Mouse (Mus musculus) myocyte (in vitro differentiated cells): Measurements from ENCODE around the gene Svs6. TPM values are rescaled to one million over a fixed set of nuclear protein-coding genes. Genes with fewer than 3 reads are reported as not detected.
"Not testable (repeated sequence)": the region's sequence is repeated elsewhere in the genome, so short reads cannot be mapped to it uniquely, and the experiment has no call there.

Experiments
- H3K27me3 ChIP-seq: one replicate; pipeline ENCODE4 v1.6.1; 2011; ENCODE audit not compliant: control insufficient read depth, insufficient read depth, insufficient read length
- H3K36me3 ChIP-seq: one replicate; pipeline ENCODE4 v1.6.1; 2011; ENCODE audit not compliant: control insufficient read depth, insufficient read depth
- H3K4me2 ChIP-seq: one replicate; pipeline ENCODE4 v1.6.1; 2011; ENCODE audit warnings: low read depth, control low read depth
- H3K4me3 ChIP-seq: one replicate; pipeline ENCODE4 v1.5.1; 2011; ENCODE audit warnings: mild to moderate bottlenecking, control low read depth, moderate library complexity
- H3K79me2 ChIP-seq: one replicate; pipeline ENCODE4 v1.6.1; 2011; ENCODE audit not compliant: control insufficient read depth, insufficient read depth
- H3ac ChIP-seq: one replicate; pipeline ENCODE4 v1.6.1; 2011; ENCODE audit not compliant: control insufficient read depth, insufficient read length
- CEBPB ChIP-seq: IDR thresholded peaks from 2 replicates; pipeline ENCODE4 v1.6.1; 2011; ENCODE audit warnings: mild to moderate bottlenecking, moderate library complexity; ENCODE audit not compliant: poor library complexity, insufficient read depth, severe bottlenecking
- E2F4 ChIP-seq: IDR thresholded peaks from one replicate; pipeline ENCODE4 v1.6.1; 2011; ENCODE audit warnings: mild to moderate bottlenecking, control low read depth, moderate library complexity; ENCODE audit not compliant: insufficient read depth
- MAX ChIP-seq: IDR thresholded peaks from one replicate; pipeline ENCODE4 v1.6.1; 2011; ENCODE audit warnings: low read depth, mild to moderate bottlenecking, control low read depth
- MYOD1 ChIP-seq, 3 experiments: IDR thresholded peaks; one replicate each; pipeline ENCODE4 v1.6.1; 2011; ENCODE audit warnings: control low read depth in 2 of 3, low read depth in 2 of 3, mild to moderate bottlenecking in 2 of 3, moderate library complexity in 1 of 3; ENCODE audit not compliant: insufficient read length in 2 of 3, control insufficient read depth in 1 of 3
- POLR2A ChIP-seq: IDR thresholded peaks from one replicate; pipeline ENCODE4 v1.6.1; 2011; ENCODE audit warnings: low read depth, mild to moderate bottlenecking, control low read depth, moderate library complexity; ENCODE audit not compliant: insufficient read length
- POLR2AphosphoS2 ChIP-seq: IDR thresholded peaks from one replicate; pipeline ENCODE4 v1.6.1; 2011; ENCODE audit warnings: low read depth, control low read depth; ENCODE audit not compliant: insufficient read length
- REST ChIP-seq: IDR thresholded peaks from one replicate; pipeline ENCODE4 v1.6.1; 2011; ENCODE audit warnings: mild to moderate bottlenecking, control low read depth, moderate library complexity; ENCODE audit not compliant: insufficient read depth, insufficient read length
- SRF ChIP-seq: IDR thresholded peaks from one replicate; pipeline ENCODE4 v1.6.1; 2011; ENCODE audit warnings: low read depth; ENCODE audit not compliant: control insufficient read depth, insufficient read length
- TCF12 ChIP-seq: IDR thresholded peaks from one replicate; pipeline ENCODE4 v1.6.1; 2011; ENCODE audit warnings: mild to moderate bottlenecking, control low read depth; ENCODE audit not compliant: poor library complexity, insufficient read depth, severe bottlenecking
- TCF3 ChIP-seq: IDR thresholded peaks from one replicate; pipeline ENCODE4 v1.6.1; 2011; ENCODE audit warnings: low read depth, control low read depth; ENCODE audit not compliant: insufficient read length
- USF1 ChIP-seq: IDR thresholded peaks from one replicate; pipeline ENCODE4 v1.6.1; 2011; ENCODE audit warnings: low read depth, mild to moderate bottlenecking, control low read depth, moderate library complexity
- polyA plus RNA-seq: library from polyadenylated mRNA; unstranded; fragments of >200 nt; fragmentation: generic; extraction: Trizol; gene quantifications from one replicate; pipeline ENCODE4 v1.2.1, GENCODE M21; 2012; ENCODE audit warnings: missing spikeins

The Svs6 gene
- not detected for polyA plus RNA-seq

DNA sequence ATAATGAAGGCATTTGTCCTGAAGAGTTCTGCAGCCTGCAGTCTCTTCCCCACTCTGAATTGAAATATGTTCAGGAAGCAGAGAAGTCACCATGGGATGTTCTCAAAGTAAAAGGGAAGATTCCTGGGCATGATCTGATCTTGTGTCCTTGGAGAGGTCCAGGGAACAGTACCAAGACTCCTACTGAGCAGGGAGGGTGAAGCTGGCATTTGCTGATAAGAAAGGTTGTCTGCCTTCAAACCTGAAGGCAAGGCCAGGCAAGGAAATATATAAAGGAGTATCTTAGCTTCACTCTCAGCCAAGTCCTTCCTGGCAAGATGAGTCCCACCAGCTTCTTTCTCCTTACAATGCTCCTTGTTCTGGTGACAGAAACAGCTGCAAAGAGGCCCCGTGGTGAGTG, at the start of gene Svs6:
Gene Svs6 (plus strand): TSS at position 301 of the 400 bp plus-strand sequence.
- H3K4me2 ChIP-seq, H3ac ChIP-seq, H3K79me2 ChIP-seq, H3K4me3 ChIP-seq, H3K27me3 ChIP-seq, H3K36me3 ChIP-seq: not testable (repeated sequence)

DNA sequence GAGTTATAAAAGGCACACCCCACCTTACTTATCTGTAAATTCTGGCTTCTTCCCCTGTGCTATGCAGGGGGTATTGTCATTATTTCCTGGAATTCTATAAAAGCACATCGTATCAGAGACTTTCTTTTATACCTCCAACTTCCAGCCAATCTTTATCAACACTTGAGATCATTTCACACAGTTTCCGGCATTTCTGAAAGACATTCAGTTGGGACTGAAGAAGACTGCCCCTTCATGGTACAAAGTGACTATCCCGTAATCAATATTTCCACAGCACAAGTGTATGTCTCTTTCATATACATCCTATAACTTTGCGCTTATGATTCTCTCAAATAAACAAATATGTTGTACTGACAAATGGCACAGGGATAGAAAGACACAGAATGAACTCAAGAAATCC, 38.2 kb upstream of the Svs6 start, which contains the start of gene Svs4:
Gene Svs4 (minus strand): TSS at position 101 of the 400 bp plus-strand sequence.
- Histone ChIP-seq H3ac (no peak within 1 kb of the TSS), H3K4me3 (no peak within 1 kb of the TSS), H3K4me2 (no peak within 1 kb of the TSS), H3K36me3 (no peaks in the 10 kb centered on the region), H3K27me3 (no peaks in the 10 kb centered on the region), H3K79me2 (no peaks in the 10 kb centered on the region)
- no peak for TF ChIP-seq USF1
- no peak for TF ChIP-seq CEBPB
- TF ChIP-seq SRF = no peak

DNA sequence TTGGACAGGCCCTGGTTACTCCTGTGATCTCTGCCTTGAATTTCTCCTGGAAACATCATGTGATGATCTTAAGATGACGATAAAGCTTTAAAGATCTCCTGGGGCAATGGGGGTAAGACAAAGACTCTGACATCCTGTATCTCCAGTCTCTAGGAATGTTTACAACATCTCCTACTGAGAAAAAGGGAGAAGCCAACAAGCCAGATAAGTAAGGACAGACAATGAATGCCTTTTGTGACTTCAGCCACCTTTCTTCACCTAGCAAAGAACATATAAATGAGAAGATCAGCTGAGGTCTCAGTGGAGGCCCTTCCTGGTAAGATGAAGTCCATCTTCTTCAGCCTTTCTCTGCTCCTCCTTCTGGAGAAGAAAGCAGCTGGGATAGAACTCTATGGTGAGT, 27.6 kb upstream of the Svs6 start, which contains the start of gene Svs3a:
Gene Svs3a (plus strand): TSS at position 301 of the 400 bp plus-strand sequence.
- not testable (repeated sequence) for H3K4me2 ChIP-seq, H3K36me3 ChIP-seq, H3K4me3 ChIP-seq, H3K79me2 ChIP-seq, H3ac ChIP-seq
- peaks cover 23% of the 10 kb centered on the region for H3K27me3 ChIP-seq

DNA sequence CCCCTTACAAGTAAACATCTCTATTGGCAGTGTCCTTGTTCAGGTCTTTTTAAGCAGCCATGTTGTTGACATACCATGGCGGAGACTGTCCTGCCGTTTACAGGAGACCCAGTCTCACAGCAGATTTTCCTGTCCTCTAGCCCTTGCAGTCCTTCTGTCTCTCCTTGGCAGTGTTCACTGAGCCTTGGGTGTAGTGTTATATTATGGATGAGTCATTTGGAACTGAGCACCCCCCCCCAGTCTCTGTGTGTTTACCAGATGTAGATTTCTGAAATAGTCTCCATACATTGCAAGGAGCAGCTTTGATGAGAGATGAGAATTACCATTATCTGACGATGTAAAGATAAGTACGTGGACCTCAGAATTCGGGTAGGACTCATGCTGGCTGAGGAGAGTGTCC, 4.0 kb upstream of the Svs6 start:
- Histone ChIP-seq H3K4me3 (no peak overlapping the region), H3ac (no peak overlapping the region), H3K79me2 (no peaks in the 10 kb centered on the region), H3K36me3 (no peaks in the 10 kb centered on the region), H3K4me2 (no peak overlapping the region), H3K27me3 (peaks cover 5% of the 10 kb centered on the region)
- no peak for TF ChIP-seq TCF3
- TF ChIP-seq REST = no peak
- TF ChIP-seq MAX = no peak
- TF ChIP-seq USF1 = no peak
- no peak for TF ChIP-seq MYOD1 (IDR thresholded peaks at IDR 0.05; ENCODE audit: control insufficient read depth in 1 of 3, insufficient read length in 2 of 3, low read depth in 2 of 3)
- no peak for TF ChIP-seq POLR2AphosphoS2
- TF ChIP-seq TCF12 = no peak
- TF ChIP-seq SRF = no peak
- no peak for TF ChIP-seq POLR2A
- TF ChIP-seq E2F4 = no peak

DNA sequence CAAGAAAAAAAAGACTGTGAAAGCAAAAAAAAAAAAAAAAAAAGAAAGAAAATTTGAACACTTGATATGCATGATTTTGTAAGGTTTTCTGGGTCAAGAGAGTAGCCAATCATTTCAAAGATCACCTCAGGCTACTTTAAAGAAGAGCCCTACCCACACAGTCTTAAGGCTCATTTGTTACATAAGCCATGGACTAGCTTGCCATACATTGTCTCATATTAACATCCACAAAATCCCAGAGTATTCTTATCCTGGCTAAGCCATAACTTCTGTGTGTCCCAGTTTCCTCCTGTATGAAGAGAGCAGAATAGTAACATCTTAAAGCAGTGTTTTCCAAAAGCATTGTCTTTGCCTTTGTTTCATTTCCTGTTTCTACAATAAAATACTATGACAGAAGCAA, 1.1 kb upstream of the Svs6 start:
- H3K36me3 ChIP-seq, H3K4me3 ChIP-seq, H3K27me3 ChIP-seq, H3K4me2 ChIP-seq, H3ac ChIP-seq, H3K79me2 ChIP-seq: not testable (repeated sequence)

DNA sequence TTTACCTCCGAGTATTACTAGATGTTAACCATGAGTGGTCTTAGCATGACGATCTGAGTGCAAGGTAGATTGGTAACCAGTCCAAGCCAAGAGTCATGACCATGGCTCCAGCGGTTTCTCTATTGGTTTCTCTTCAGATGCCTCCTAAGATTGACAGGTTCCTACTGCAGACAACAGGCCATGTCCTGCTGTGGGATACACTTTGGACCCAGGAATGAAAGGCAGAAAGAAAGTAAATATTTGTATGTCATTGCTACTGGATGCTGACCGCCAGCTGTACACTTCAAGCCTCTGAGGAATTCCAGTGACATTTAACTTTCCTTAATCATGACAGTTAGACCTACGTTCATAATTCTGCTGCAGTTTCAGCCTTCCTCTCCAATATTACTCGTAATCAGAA, 4.4 kb downstream of the Svs6 start:
- no peak overlapping the region for H3ac ChIP-seq
- H3K79me2 ChIP-seq = no peaks in the 10 kb centered on the region

DNA sequence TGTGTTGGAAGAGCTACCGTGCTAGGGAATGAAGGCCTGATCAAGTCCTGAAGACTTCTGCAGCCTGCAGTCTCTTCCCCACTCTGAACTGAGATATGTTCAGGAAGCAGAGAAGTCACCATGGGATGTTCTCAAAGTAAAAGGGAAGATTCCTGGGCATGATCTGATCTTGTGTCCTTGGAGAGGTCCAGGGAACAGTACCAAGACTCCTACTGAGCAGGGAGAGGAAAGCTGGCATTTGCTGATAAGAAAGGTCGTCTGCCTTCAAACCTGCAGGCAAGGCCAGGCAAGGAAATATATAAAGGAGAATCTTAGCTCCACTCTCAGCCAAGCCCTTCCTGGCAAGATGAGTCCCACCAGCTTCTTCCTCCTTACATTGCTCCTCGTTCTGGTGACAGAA, 15.9 kb downstream of the Svs6 start, which contains the start of gene Svs5:
Gene Svs5 (plus strand): TSS at position 301 of the 400 bp plus-strand sequence.
- peaks cover 16% of the 10 kb centered on the region for H3K27me3 ChIP-seq
- not testable (repeated sequence) for H3ac ChIP-seq, H3K79me2 ChIP-seq, H3K4me2 ChIP-seq, H3K36me3 ChIP-seq, H3K4me3 ChIP-seq

More for the DNA sequence above, 4.4 kb downstream of the Svs6 start:
- TF ChIP-seq MAX = no peak
- H3K27me3 ChIP-seq = no peaks in the 10 kb centered on the region
- no peaks in the 10 kb centered on the region for H3K36me3 ChIP-seq
- no peak overlapping the region for H3K4me3 ChIP-seq
- no peak overlapping the region for H3K4me2 ChIP-seq

DNA sequence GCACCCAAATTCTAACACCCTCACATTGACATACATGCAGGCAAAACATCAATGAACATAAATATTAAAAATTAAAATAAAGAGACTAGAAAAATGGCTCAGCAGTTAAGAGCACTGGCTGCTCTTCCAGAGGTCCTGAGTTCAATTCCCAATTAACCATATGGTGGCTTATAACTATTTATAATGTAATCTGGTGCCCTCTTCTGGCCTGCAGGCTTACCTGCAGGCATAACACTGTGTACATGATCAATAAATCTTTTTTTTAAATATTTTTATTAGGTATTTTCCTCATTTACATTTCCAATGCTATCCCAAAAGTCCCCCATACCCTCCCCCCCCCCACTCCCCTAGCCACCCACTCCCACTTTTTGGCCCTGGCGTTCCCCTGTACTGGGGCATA, 27.2 kb downstream of the Svs6 start:
- H3K27me3 ChIP-seq, H3K4me2 ChIP-seq, H3K36me3 ChIP-seq, H3K79me2 ChIP-seq, H3K4me3 ChIP-seq, H3ac ChIP-seq: not testable (repeated sequence)

DNA sequence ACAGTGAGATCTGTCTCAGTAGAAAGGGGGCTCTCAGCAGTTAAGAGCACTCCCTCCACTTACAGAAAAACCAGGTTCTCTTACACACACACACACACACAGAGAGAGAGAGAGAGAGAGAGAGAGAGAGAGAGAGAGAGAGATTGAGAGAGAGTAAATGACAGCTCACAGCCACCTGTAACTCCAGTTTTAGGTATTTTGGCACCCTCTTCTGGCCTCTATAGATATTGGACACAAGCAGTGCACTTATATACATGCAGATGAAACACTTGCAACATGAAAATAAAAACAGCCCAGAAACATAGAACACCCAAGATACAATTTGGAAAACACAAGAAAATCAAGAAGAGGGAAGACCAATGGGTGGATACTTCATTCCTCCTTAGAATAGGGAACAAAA, 31.1 kb downstream of the Svs6 start:
- not testable (repeated sequence) for H3K36me3 ChIP-seq, H3K27me3 ChIP-seq, H3K4me2 ChIP-seq, H3K4me3 ChIP-seq, H3ac ChIP-seq, H3K79me2 ChIP-seq
